Mouse (Mus musculus): ENCODE data around the gene Foxred1.
A peak's percentile ranks its signal among the peaks of the same experiment; 100 is the strongest.

The Foxred1 gene

DNA sequence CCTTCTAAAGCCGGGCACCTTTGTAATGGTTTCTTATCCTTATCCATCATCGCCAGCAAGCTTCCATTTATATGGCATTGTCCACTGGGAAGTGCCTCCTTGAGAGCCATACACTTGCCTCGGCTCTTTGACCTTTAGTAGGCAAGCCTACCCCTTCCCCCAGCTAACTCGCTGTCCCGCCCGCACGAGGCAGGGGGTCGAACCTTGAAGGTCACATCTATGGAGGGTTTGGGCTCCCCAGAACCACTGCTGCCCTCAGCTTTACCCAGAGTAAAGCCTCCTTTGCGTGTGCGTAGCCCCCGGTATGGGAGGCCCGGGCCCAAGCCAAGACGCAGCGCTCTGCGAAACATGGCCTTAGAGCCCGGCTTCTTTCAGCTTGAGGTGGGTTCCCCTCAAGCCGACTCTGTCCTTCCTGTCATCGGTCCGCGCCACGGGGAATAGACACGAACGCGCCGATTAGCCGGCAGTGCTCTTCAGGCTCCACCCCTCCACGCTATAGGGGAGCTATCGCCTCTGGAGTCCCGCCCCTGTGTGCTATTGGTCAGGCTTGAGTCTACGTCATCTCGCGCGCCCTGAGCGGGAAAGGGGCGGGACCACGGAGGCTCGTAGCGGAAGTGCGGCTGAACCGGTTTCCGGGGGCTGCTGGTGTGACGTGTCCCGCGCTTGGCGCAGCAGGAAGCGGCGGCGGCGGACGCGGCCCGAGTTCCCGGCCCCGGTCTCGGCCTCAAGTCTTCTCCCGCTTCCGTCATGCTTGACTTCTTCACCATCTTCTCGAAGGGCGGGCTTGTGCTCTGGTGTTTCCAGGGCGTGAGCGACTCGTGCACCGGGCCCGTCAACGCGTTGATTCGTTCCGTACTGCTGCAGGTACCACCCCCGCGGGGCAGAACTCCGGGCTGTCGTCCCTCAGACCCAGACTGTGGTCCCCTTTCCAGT is at the start of gene Foxred1:
Gene Foxred1, minus strand, starts transcription at position 514 of the 933 bp plus-strand sequence.
- peak; percentile 98 to 99 for DNase-seq (ENCODE audit: low read depth in 1 of 2, low spot score in 2 of 2)

DNA sequence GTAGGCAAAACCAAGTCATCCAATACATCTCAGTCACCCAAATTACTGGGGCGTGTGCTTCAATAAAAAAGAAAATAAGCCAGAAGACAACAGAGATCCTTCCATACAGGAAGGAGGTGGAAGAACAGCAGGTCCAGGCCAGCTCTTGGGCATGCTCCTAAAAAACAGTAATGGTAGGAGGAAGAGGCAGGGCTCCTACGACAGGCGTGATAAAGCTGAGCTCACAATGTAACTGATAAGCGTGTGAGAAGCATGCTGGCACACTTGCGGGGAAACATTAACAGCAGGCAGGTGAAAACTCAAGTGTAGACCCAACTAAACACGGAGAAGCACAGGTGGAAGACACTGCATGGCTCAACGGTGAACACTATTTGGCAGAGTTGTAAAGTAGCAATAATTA is 46.5 kb upstream of the Foxred1 start:
- no peak for DNase-seq (ENCODE audit: low read depth in 1 of 2, low spot score in 2 of 2)

DNA sequence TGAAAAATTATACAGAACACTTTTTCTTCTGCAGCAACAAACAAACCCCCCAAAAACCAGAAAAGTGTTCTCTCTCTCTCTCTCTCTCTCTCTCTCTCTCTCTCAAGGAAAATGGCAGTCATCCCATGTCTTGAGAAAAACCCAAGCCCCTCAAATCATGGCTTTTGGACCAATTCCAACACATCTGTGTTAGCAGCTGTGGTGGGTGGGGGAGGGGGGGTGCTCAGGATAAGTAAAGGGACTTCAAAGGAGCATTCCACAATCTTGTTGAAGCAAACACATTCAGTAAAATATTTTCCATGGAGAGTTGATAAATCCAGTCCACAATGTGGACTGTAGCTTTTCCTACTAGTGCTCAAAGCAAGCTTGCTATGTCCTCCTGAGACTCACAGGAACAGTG is 38.6 kb upstream of the Foxred1 start:
- DNase-seq (ENCODE audit: low read depth in 1 of 2, low spot score in 2 of 2): no peak

DNA sequence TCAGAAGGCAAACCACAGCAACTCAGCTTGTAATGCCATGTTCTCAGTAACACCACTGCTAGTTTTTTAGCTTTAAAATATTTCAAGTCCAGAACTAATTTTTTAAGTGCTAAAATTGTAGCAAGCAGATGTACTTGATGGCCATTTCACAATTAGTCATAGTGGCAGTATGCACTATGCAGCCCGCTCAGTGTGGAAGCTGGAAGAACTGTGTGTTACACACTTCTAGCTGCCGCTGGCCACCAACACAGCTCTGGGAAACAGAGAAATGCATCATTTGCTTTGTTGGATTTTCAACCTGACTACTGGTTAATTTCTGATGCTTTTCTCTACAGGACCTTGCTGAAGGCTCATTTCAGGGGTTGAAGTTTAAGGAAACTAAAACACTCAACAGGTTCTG is 36.5 kb upstream of the Foxred1 start:
- no peak for DNase-seq (ENCODE audit: low read depth in 1 of 2, low spot score in 2 of 2)

DNA sequence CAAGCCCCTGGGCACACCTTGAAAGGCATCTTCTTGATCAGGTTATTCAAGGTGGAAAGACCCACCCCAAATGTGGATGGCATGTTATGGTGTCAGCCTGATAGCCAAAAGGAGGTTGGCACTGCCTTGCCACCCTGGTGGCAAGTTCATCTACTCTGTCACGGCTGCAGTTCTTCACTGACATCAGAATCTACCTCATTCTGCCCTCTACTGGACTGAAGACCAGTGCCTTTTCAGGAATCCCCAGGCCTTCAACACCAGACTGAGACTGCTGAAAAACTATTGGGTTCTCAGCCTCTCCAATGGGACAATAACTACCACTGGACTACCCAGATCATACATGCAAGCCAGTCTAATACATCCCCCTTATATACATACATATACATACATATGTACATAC is 28.9 kb upstream of the Foxred1 start:
- DNase-seq (ENCODE audit: low read depth in 1 of 2, low spot score in 2 of 2): no peak

DNA sequence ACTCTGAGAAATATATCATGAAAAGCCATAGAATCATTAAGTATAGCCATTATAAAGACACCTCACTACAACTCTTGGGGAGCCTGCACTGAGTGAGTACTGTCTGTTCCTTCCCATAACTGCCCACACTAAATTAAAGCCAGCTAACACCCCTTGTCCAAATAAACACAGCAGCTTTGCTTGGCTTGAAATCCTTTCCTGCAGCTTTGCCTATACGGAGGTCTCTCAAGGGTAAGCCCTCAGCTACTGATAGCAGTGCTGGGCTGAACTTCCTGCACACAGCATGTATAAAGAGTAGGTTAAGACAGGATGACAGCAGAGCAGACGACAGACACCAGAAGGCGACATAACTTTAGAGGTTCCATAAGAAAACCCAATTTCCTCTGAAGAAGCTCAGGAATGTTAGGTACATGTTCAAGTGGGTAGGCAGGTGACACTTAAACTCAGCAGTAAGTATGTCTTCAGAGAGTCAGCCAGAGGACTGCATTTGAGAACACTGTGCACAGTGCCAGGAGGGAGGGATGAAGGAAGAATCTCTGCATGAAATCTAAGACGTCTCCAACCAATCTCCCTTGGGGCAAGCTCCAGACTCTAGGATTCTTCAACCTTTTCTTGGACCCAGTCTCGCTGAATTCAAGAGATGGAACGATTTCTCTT is 28.2 kb upstream of the Foxred1 start:
- no peak for DNase-seq (ENCODE audit: low read depth in 1 of 2, low spot score in 2 of 2)

DNA sequence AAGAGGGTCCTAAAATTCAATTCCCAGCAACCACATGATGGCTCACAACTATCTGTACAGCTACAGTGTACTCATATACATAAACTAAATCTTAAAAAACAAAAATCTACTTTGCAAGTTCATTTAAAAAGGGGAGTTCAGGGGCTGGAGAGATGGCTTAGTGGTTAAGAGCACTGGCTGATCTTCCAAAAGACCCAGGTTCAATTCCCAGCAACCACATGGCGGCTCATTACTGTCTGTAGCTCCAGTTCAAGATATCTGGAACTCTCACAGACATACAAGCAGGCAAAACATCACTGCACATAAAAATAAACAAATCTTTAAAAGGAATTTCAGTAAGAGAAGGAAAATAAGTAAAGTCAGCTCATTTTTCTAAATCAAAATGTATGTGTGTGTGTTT is 27.5 kb upstream of the Foxred1 start:
- no peak for DNase-seq (ENCODE audit: low read depth in 1 of 2, low spot score in 2 of 2)

DNA sequence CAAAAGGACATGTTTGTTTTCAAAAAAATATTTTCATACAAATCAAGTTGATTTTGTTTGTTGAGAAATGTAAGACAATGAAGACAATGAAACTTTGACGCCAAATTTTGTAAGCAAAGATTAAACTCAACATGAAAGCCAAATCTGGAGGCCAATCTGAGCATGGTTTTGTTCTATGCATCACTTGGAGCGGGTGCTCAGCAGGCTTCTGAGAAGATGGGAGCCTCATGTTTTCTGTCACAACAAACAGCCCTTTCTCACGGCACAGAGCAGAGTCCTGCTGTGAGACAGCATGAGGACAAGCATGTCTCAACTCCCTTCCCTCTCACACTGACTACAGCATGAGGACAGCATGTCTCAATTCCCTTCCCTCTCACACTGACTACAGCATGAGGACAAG is 25.1 kb upstream of the Foxred1 start:
- no peak for DNase-seq (ENCODE audit: low read depth in 1 of 2, low spot score in 2 of 2)

DNA sequence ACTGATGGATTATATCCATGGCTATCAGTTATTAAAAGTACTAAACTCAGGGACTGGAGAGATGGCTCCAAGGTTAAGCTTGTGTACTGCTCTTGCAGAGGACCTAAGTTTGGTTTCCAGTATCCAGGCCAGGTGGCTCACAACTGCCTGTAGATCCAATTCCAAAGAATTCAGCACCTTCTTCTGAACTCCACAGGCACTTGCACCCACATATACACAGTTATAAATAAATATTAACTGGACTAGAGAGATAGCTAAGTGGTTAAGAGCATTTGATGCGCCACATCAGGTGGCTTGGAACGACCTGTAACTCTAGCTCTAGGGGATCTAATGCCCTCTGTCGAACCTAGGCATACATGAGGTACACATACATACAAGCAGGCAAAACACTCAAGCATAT is 17.8 kb upstream of the Foxred1 start:
- DNase-seq (ENCODE audit: low read depth in 1 of 2, low spot score in 2 of 2): no peak

DNA sequence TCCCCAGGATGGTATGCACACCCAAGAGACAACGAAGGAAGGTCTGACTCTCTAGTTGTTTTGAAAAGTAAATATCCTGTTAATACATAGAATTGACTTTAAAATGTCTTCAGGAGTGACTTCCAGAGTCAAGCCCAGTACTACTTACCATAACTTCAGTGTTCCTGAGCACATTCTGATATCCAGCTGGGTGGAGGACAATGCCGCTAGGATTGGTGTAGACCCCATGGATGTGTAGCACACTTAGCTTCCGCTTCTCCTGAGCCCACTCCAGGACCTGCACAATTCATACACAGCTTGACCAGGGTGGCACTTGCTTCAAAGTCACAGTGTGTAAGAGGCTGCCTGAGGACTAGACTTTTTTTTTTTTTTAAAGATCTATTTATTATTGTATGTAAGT is 12.6 kb upstream of the Foxred1 start:
- DNase-seq (ENCODE audit: low read depth in 1 of 2, low spot score in 2 of 2): no peak

DNA sequence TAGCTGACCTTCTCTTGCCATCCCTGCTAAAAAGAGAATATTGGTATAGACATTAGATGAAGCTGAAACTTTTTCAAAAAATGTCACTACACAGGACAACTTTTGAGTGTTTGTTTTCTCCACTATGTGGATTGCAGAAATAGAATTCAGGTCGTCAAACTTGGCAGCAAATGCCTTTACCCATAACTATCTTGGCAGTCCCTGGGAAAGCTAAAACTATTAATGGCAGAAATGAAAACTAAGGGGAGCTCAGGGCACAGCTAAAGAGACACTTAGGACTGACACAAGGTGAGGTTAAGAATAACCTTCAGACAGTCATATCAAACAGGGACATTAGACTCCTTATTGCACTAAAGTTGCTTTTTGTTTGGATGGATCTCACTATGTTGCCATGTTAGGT is 7.1 kb upstream of the Foxred1 start:
- DNase-seq (ENCODE audit: low read depth in 1 of 2, low spot score in 2 of 2): no peak

DNA sequence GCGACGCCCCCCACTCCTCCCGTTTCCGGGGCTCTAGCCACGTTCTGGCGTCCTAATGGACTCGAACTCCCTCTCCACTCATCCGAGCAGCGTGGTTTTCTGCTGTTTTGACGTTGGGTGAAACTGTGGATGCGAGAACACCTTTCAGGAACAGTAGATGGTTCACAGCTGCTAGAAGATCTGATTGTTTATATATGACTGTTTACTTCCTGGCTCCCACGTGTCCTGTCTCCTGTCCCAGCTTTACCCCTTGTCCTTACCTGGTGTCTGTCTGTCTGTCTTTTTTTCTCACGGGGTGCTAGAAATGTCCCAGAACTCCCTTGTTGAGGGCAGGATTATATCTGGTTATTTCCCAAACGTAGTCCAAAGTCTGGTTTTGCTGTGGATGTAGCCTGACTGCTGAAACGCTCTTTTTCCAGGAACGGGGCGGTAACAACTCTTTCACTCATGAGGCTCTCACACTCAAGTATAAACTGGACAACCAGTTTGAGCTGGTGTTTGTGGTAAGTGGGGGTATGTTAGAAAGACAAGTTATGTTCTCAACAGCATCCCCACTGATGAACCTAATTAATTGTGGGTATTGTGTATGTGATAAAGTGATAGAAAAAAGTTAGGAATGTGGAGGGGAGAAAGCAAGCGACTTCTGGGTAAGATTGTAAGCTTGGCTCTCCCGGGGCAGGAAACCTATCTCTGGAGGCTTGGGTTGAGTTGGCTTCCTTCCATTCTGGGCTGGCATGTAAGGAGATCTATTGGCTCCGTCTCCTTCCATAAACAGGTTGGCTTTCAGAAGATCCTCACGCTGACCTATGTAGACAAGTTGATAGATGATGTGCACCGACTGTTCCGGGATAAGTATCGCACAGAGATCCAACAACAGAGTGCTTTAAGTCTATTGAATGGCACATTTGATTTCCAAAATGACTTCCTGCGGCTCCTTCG is 987 bp upstream of the Foxred1 start:
- DNase-seq (ENCODE audit: low read depth in 1 of 2, low spot score in 2 of 2): no peak

DNA sequence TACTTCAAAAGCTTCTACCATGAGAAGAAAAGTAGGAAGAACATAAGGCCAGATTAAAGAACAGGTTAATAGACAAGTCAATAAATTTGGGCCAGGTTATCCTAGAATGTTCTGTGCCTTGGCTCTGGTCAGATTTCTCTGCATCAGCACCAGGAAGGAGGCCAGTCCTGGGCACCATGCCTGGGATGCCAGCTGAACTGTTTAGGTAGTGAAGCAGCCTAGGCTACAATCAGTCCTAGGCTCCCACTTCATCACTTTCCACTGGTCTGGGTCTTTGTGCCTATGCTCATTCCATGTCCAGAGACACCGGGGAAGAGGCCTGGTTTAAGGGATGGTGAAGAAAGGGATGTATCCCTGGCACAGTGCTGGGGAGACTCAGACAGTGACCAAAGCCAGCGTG is 6.4 kb downstream of the Foxred1 start:
- no peak for DNase-seq (ENCODE audit: low read depth in 1 of 2, low spot score in 2 of 2)

DNA sequence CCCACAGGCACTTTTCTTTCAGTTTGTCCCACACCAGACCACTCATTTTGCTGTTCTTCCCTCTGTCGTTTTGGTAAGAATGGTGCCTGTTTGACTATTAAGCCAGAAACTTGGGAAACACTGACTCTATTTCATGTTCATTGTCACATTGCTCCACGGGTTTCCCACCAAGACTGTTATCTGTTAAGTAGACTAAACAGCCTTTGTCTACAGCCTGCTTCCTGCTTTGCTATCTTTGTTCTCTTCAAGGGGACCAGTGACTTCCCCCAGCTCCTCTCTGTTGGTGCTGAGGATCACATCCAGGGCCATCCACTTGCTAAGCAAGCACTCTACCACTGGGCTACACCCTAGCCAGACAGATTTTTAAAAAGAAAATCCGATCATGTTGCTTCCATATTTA is 7.3 kb downstream of the Foxred1 start:
- DNase-seq (ENCODE audit: low read depth in 1 of 2, low spot score in 2 of 2): no peak

DNA sequence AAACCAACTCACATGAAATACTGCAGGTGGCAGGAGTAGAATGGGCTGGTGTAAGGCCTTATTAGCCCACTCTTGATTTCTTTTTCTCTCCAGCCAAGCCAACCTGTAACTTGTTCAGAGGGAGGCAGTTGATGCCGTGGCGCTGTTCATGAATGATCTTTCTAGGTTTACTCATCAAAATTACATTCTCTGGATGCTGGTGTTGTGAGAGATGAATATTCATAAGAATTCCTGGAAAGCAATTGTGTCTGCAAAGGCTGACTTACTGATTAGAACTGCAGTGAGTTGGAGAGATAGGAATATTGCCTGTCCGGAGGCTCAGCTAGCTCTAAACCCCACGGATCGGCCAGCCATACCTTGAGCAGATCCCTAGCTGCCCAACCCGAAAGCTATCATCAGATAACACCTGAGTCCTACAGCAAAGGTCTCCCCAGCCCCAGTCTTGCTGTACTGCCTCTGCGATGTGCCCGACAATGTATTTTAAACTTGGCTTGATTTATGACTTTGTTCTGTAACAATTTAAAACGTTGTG is 10.3 kb downstream of the Foxred1 start:
- DNase-seq (ENCODE audit: low read depth in 1 of 2, low spot score in 2 of 2): no peak

DNA sequence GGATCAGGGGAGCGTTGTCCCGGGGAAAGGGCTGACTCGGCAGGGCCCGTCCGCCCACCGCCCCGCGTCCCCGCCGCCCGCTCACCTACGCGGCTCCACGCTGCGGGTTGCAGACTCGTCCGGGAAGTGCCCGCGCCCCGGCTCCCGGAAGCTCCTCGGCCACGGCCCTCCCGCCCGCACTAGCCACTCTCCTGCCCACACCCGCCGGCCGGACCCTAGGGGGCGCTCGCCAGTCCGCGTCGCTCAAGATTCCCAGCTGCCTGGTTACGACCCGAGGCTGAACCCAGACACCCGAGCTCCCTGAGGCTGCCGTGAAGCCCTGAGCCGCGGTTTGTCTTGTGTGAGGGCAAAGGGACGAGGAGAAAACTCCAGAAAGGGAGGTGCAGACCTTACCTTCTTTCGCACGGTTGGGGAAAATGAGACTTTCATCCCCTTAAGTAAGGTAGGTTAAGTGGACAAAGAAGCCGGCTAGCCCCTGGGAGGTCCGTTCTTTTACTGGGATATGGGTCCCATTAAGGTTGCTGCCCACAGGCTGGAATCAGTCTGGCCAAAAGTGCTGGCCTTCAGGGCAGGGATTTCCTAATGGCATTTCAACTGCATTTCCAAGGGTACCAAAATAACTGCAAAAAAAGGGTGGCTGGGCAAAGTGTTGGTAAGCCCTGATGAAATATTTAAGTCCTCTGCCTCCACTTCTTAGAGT is 10.9 kb downstream of the Foxred1 start, which contains the start of the genes Srpr and Tirap:
Gene Srpr, plus strand, starts transcription at position 404 of the 700 bp plus-strand sequence.
Gene Tirap, minus strand, starts transcription at position 520 of the 700 bp plus-strand sequence.
- DNase-seq (ENCODE audit: low read depth in 1 of 2, low spot score in 2 of 2): peak; percentile 56 to 85

DNA sequence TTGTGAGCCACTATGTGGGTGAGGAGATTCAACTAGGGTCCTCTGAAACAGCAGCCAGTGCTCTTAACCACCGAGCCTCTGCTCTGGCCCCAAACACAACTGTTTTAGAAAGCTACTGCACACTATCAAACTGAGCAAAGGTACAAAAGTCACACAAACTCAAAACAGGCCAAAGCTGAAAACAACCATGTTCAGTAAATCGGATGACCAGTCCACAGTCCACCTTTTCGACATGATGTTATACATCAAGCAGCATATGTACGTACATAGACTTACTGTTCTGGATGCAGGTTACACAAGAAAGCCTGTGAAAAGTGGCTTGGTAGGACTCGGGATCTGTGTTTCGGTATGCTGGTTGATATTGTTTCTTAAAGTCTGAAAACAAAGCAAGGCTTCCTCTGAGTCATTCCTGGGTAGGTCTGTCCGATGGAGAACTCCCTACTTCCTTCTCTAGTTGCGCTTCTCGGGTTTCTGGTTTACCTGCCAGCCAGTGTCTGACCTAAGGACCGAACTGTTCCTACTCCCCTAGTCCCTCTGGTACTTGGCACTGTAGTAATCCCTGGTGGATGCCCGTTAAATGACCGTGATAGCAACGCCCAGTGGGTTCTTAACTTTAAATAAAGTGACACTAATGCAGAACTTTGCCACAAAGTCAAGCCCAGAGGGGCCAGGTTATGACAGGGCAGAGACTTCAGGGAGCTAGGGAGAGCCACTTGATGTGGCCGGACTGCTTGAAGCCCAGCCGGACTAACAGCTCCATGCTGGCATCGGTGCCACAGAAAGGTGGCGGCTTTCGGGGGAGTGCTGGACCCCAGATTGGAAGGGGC is 11.7 kb downstream of the Foxred1 start:
- DNase-seq (ENCODE audit: low read depth in 1 of 2, low spot score in 2 of 2): peak in 1 of 2 experiments; percentile 7

DNA sequence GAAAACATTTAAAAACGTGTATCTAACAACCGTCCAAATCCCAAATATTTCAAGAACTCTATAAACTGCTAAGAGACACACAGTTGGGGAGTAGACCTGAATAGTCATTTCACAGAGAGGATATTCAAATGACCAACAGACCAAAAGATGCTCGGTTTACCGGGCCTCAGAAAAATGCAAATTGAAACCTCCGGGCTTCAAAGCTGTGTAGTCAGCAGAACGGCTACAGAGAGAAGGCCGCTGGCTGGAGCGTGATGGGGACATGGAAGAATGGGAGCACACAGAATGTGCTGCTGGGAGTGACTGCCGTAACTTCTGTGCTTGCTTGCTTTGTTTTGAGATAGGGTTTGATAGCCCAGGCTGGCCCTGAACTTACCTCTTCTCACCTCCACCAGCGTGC is 12.5 kb downstream of the Foxred1 start:
- no peak for DNase-seq (ENCODE audit: low read depth in 1 of 2, low spot score in 2 of 2)

DNA sequence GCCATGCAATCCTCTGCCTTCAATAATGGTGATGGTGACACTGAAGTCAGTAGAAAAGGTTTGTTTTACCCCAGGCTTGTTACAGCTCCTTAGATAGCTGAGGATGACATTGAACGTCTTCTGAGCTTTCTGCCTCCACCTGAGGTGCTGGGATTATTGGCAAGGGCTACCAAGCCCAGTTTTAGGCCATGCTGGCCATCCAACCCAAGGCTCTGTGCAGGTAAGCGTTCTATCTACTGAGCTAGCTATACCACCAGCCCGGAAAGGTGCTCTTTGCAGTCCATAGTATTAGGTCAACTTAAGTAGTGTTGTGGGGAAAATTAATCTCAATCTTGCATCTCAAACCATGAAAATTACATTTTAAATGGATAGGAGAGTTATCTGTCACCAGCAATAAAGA is 13.2 kb downstream of the Foxred1 start:
- no peak for DNase-seq (ENCODE audit: low read depth in 1 of 2, low spot score in 2 of 2)

DNA sequence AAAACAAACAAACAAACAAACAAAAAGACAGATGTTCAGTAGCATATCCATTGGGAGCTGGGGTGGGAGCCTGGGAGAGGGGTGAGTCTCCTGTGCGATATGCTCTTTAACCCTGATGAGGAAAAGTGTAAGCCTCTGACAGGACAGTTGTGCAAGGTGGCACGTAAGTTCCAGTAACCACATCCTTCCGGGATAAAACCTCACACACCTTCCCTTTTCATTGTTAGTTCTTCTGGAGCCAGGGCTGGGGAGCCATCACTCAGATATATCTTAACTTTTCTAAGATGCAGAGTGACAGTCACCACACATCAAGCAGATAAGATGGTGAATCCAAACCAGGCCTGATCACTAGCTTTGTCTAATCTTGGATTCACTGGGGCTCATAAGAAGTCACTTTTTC is 16.8 kb downstream of the Foxred1 start:
- no peak for DNase-seq (ENCODE audit: low read depth in 1 of 2, low spot score in 2 of 2)

All from monocyte, adult 2 months (primary cell).